Mouse (Mus musculus) heart, embryonic 13.5 days (tissue): ENCODE measurements around the gene Atp6v0a1. TPM values are rescaled to one million over a fixed set of nuclear protein-coding genes. Genes with fewer than 3 reads are reported as not detected.

Experiments
- ATAC-seq: fragments of 200-750 bp; cut with Nextera tagmentation; 2 replicates; pipeline ENCODE4 v1.8.0; 2017; ENCODE audit warnings: moderate TSS enrichment; ENCODE audit not compliant: insufficient number of reproducible peaks, low FRiP score, low TSS enrichment; ENCODE audit errors: extremely low read depth
- H3K27ac ChIP-seq: fragments of 300-500 bp; sonication (generic); replicated peaks from 2 replicates; pipeline ENCODE4 v1.5.1; 2015; ENCODE audit warnings: moderate library complexity, mild to moderate bottlenecking, inconsistent platforms
- H3K27me3 ChIP-seq: fragments of 300-500 bp; sonication (generic); replicated peaks from 2 replicates; pipeline ENCODE4 v1.6.1; 2015; ENCODE audit warnings: mild to moderate bottlenecking, inconsistent platforms
- H3K36me3 ChIP-seq: fragments of 300-500 bp; sonication (generic); 2 replicates; pipeline ENCODE4 v1.6.1; 2015; ENCODE audit warnings: mild to moderate bottlenecking, inconsistent platforms
- H3K4me1 ChIP-seq: fragments of 300-500 bp; sonication (generic); 2 replicates; pipeline ENCODE4 v1.6.1; 2015; ENCODE audit warnings: inconsistent platforms
- H3K4me2 ChIP-seq: fragments of 300-500 bp; sonication (generic); 2 replicates; pipeline ENCODE4 v1.6.1; 2015; ENCODE audit warnings: inconsistent platforms, mild to moderate bottlenecking, moderate library complexity
- H3K4me3 ChIP-seq: fragments of 300-500 bp; sonication (generic); 2 replicates; pipeline ENCODE4 v1.5.1; 2015; ENCODE audit warnings: moderate library complexity, mild to moderate bottlenecking, inconsistent platforms
- H3K9ac ChIP-seq: fragments of 300-500 bp; sonication (generic); 2 replicates; pipeline ENCODE4 v1.6.1; 2015; ENCODE audit warnings: inconsistent platforms, mild to moderate bottlenecking, moderate library complexity
- H3K9me3 ChIP-seq: fragments of 300-500 bp; sonication (generic); 2 replicates; pipeline ENCODE4 v1.6.1; 2016; ENCODE audit warnings: inconsistent platforms
- WGBS: fragments of 180-500 bp; shearing (Covaris S2); methylation state at CpG from one replicate; pipeline ENCODE4 v1.1.7; 2015; ENCODE audit warnings: mixed read lengths; 5-methylcytosine and 5-hydroxymethylcytosine counted together
- polyA plus RNA-seq: library from polyadenylated mRNA; unstranded; fragments of >200 nt; fragmentation: Nextera tagmentation; extraction: Ambion mirVana; gene quantifications from 2 replicates; pipeline ENCODE4 v1.2.1, GENCODE M21; 2015

Gene Atp6v0a1
- polyA plus RNA-seq, 1 experiment from 2014 or later, result 54.9 TPM

GRCm38 (mm10) chr11:100968501-100968900, 40.8 kb upstream of the Atp6v0a1 start:
- ATAC-seq, result no peak
- Histone ChIP-seq H3K27ac (peak overlapping the region; percentile 98), H3K4me1 (peaks cover 63% of the 10 kb centered on the region), H3K9ac (peak overlapping the region; percentile 99), H3K4me3 (peak overlapping the region; percentile 85), H3K36me3 (peaks cover 33% of the 10 kb centered on the region), H3K27me3 (no peaks in the 10 kb centered on the region), H3K4me2 (peak overlapping the region; percentile 79), H3K9me3 (no peaks in the 10 kb centered on the region)
- 46% methylated on average over 5 of the region's 5 CpGs for WGBS

GRCm38 (mm10) chr11:100969189-100969743, 40.0 kb upstream of the Atp6v0a1 start:
- H3K27me3 ChIP-seq, result no peaks in the 10 kb centered on the region
- no peak for ATAC-seq
- under 1% methylated on average over 35 of the region's 35 CpGs for WGBS
- peaks cover 25% of the 10 kb centered on the region for H3K36me3 ChIP-seq
- H3K4me2 ChIP-seq, result peak overlapping the region; percentile 79
- H3K9ac ChIP-seq, result peak overlapping the region; percentile 99
- H3K27ac ChIP-seq, result peak overlapping the region; percentile 98
- H3K9me3 ChIP-seq, result no peaks in the 10 kb centered on the region
- H3K4me3 ChIP-seq, result peak overlapping the region; percentile 85
- H3K4me1 ChIP-seq, result peaks cover 56% of the 10 kb centered on the region

DNA sequence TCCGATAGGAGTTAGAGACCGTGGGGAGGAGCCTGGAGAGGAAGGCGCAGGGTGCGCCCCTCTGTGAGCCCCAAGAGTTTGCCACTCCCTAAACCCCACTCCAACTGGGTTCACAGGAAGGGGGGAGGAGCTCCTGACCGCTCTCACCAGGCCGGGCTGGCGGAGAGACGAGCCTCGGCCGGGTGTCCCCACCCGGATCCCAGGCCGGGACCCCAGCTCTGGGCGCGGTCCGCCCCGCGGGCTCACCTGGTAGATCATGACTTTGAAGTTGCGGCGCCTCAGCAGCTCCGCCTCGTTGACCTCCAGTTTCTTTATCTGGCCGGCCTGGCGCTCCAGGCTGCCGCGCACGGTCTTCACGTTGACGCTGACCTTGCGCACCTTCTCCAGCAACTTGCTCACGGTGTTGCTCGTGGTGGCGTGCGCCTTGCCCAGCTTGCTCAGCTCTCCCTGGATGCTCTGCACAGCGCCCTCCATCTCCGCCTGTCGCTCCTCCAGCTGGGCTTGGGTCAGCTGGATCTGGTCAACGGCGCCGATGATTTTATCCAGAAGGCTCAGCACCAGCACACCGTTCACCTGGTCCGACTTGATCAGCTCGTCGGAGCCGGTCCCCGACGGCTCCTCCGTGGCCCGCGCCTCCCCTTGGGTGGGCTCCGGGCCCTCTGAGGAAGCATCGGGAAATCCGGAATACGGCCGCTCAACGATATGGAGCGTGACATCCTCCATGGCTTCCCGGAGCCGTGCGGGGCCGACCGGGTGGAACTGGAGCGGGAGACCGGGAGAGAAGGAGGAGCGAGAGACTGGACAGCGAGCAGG, 39.3 kb upstream of the Atp6v0a1 start:
- no peaks in the 10 kb centered on the region for H3K9me3 ChIP-seq
- peaks cover 18% of the 10 kb centered on the region for H3K36me3 ChIP-seq
- H3K9ac ChIP-seq, result peak overlapping the region; percentile 99
- peak overlapping the region; percentile 79 for H3K4me2 ChIP-seq
- H3K27ac ChIP-seq, result peak overlapping the region; percentile 98
- peaks cover 56% of the 10 kb centered on the region for H3K4me1 ChIP-seq
- peak; percentile 23; the same call in 1 of the 2 replicates for ATAC-seq
- under 1% methylated on average over 64 of the region's 65 CpGs for WGBS
- H3K4me3 ChIP-seq, result peak overlapping the region; percentile 85
- H3K27me3 ChIP-seq, result no peaks in the 10 kb centered on the region

- H3K27me3 ChIP-seq, result no peaks in the 10 kb centered on the region
Observed at GRCm38 (mm10) chr11:100970557-100970937, 38.7 kb upstream of the Atp6v0a1 start, which contains the start of gene Cavin1. TSS of gene Cavin1 (minus strand) at chr11:100970887.

DNA sequence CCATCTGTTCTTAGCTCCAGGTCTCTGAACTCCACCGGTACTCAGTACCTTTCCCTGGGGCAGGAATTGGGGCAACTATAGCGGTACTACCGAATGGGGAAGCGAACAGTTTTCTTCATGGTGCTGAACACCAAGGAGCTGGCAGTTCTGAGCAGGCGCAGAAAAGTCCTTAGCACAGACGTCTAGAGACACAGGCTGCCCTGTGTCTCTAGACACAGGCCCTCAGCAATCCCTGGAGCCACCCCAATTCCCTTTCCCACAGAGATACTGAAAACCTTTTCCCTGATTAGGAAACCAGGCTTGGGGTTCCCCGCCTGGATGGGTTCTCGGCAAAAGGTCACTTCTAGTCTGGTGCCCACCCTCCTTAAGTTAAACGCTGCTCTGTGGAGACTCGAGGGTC, 37.8 kb upstream of the Atp6v0a1 start:
- Histone ChIP-seq H3K4me3 (peak overlapping the region; percentile 85), H3K9ac (peak overlapping the region; percentile 99), H3K4me1 (peaks cover 47% of the 10 kb centered on the region), H3K27ac (peak overlapping the region; percentile 98), H3K27me3 (no peaks in the 10 kb centered on the region), H3K36me3 (peaks cover 4% of the 10 kb centered on the region), H3K4me2 (peak overlapping the region; percentile 79), H3K9me3 (no peaks in the 10 kb centered on the region)
- no peak for ATAC-seq
- 69% methylated on average over 10 of the region's 10 CpGs for WGBS

More at GRCm38 (mm10) chr11:100970557-100970937, 38.7 kb upstream of the Atp6v0a1 start, which contains the start of gene Cavin1:
- H3K36me3 ChIP-seq, result peaks cover 12% of the 10 kb centered on the region
- peak; percentile 83 for ATAC-seq
- no peaks in the 10 kb centered on the region for H3K9me3 ChIP-seq
- 1% methylated on average over 20 of the region's 20 CpGs for WGBS
- H3K27ac ChIP-seq, result peak within 1 kb of the TSS; percentile 98
- H3K4me3 ChIP-seq, result peak within 1 kb of the TSS; percentile 85
- peaks cover 56% of the 10 kb centered on the region for H3K4me1 ChIP-seq
- peak within 1 kb of the TSS; percentile 79 for H3K4me2 ChIP-seq
- H3K9ac ChIP-seq, result peak within 1 kb of the TSS; percentile 99

DNA sequence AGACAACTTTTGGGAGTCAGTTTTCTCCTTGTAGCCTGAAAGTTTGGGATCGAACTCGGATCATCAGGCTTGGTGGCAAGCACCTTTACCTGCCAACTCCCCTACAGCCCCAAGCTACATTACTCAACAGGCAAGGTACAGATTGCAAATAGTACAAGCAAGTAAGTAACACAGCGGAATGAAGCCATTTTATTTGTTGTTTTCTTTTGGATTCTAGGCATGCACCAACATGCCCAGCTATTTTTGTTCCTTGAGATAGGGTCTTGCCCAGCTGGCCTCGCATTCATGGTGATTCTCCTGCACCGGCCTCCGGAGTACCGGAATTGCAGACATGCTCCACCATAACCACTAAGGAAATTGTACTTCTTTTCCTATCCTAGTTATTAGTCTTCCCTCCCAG, 36.0 kb upstream of the Atp6v0a1 start:
- no peak overlapping the region for H3K9ac ChIP-seq

DNA sequence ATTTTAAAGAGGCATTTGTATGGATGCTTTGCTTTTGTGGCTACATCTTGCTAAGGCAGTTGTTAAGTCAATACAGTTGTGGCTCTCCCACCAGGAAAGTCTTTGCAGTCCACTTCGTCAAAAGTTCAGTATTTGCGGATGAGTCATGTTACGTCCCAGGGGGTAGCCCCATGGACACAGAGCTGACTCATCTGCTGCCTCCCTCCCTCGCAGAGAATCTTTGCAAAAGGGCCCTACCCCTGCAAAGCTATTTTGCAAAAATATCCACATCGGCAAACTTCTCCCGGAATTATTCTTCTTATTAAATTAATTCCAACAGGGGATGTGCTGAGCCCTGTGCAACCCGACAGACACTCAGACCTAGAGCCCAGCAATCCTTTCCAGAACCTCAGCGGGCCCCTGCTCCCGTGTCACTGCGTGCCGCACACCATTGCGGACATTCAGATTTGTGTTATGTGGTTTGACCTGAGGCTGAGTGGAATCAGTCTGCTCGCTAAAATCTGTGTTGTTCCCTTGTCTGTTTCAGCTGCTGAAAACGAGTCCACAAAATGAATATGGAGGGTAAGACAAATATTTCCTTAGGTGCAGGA, 34.8 kb upstream of the Atp6v0a1 start:
- no peak overlapping the region for H3K4me3 ChIP-seq
- H3K27me3 ChIP-seq, result no peaks in the 10 kb centered on the region
- WGBS, result 64% methylated on average over 14 of the region's 14 CpGs
- H3K9ac ChIP-seq, result no peak overlapping the region
- H3K27ac ChIP-seq, result no peak overlapping the region
- H3K9me3 ChIP-seq, result no peaks in the 10 kb centered on the region
- no peak overlapping the region for H3K4me2 ChIP-seq
- H3K4me1 ChIP-seq, result peaks cover 33% of the 10 kb centered on the region
- no peaks in the 10 kb centered on the region for H3K36me3 ChIP-seq
- no peak for ATAC-seq

More for the DNA sequence above, 36.0 kb upstream of the Atp6v0a1 start:
- H3K4me3 ChIP-seq, result no peak overlapping the region
- H3K4me2 ChIP-seq, result no peak overlapping the region
- no peak for ATAC-seq
- 77% methylated on average over 7 of the region's 7 CpGs for WGBS
- H3K9me3 ChIP-seq, result no peaks in the 10 kb centered on the region
- H3K27me3 ChIP-seq, result no peaks in the 10 kb centered on the region
- no peak overlapping the region for H3K27ac ChIP-seq
- H3K4me1 ChIP-seq, result peaks cover 29% of the 10 kb centered on the region
- H3K36me3 ChIP-seq, result no peaks in the 10 kb centered on the region

DNA sequence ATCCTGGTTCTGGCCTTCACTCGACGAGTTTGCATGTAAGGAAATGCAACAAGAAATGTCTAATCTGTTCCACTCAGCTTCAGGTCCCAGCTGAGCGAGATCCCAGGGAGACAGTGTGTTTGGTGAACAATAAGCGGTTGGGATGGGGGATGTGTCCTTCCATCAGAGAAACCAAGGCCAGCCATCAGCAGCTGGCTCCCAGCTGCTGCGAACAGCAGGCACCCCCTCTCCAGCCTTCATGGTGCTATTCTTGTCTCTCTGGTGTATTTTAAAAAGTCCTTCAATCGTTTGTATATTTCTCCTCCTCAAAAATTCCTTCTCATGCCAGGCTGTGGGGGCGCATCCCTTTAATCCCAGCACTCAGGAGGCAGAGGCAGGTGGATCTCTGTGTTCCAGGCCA, 34.0 kb upstream of the Atp6v0a1 start:
- Histone ChIP-seq H3K27ac (no peak overlapping the region), H3K27me3 (no peaks in the 10 kb centered on the region)

DNA sequence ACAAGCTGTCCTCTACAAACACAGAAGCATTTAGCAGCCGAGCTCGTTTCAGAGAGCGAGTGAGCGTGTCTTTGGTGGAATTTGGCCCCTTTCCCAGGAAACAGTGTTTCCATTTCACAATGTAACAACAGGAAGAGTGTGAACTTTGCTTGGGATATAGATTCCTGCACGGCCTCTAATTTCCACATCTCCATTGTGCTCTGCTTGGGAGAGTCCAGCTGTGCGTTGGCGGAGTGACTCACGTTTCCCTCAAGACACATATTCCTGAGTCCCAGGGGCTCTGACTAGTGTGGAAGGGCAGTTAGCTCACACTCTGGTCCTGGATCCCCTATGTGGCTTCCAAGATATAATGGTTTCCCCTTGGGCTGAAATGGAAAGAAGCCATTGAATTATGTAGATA, 29.4 kb upstream of the Atp6v0a1 start:
- ATAC-seq, result no peak; the same call in 1 of the 2 replicates
- Histone ChIP-seq H3K27me3 (no peaks in the 10 kb centered on the region), H3K9me3 (no peaks in the 10 kb centered on the region), H3K4me1 (peaks cover 39% of the 10 kb centered on the region), H3K4me3 (no peak overlapping the region), H3K36me3 (no peaks in the 10 kb centered on the region), H3K9ac (peak overlapping the region; percentile 52), H3K4me2 (peak overlapping the region; percentile 35; the same call in 1 of the 2 replicates), H3K27ac (peak overlapping the region; percentile 81)
- WGBS, result 43% methylated on average over 8 of the region's 8 CpGs

More for the DNA sequence above, 34.0 kb upstream of the Atp6v0a1 start:
- 50% methylated on average over 7 of the region's 7 CpGs for WGBS
- no peak overlapping the region for H3K4me3 ChIP-seq
- H3K4me1 ChIP-seq, result peaks cover 40% of the 10 kb centered on the region
- H3K36me3 ChIP-seq, result no peaks in the 10 kb centered on the region
- H3K4me2 ChIP-seq, result no peak overlapping the region
- H3K9me3 ChIP-seq, result no peaks in the 10 kb centered on the region
- H3K9ac ChIP-seq, result no peak overlapping the region
- no peak for ATAC-seq

DNA sequence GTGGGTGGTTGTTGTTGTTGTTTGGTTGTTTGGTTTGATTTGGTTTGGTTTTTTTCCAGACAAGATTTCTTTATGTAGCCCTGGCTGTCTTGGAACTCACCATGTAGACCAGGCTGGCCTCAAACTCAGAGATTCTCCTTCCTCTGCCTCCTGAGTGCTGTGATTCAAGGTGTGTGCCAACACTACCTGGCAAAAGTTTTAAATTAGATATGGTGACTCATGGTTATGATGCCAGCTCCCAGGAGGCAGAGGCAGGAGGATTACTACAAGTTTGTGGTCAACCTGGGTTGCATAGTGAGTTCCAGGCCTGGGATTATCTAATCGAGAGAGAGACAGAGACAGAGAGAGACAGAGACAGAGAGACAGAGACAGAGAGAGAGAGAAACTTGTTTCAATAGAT, 28.8 kb upstream of the Atp6v0a1 start:
- H3K36me3 ChIP-seq, result no peaks in the 10 kb centered on the region
- H3K4me2 ChIP-seq, result no peak overlapping the region
- WGBS, result 75% methylated on average over 1 of the region's 1 CpGs
- peaks cover 33% of the 10 kb centered on the region for H3K4me1 ChIP-seq
- H3K9me3 ChIP-seq, result no peaks in the 10 kb centered on the region
- no peak overlapping the region for H3K4me3 ChIP-seq
- no peaks in the 10 kb centered on the region for H3K27me3 ChIP-seq
- no peak for ATAC-seq
- no peak overlapping the region for H3K9ac ChIP-seq
- H3K27ac ChIP-seq, result peak overlapping the region; percentile 81

- Histone ChIP-seq H3K27me3 (no peaks in the 10 kb centered on the region), H3K9ac (no peak overlapping the region), H3K27ac (no peak overlapping the region), H3K4me3 (no peak overlapping the region), H3K36me3 (no peaks in the 10 kb centered on the region), H3K4me2 (no peak overlapping the region), H3K4me1 (peaks cover 32% of the 10 kb centered on the region), H3K9me3 (no peaks in the 10 kb centered on the region)
- 64% methylated on average over 3 of the region's 3 CpGs for WGBS
- ATAC-seq, result no peak
Observed at GRCm38 (mm10) chr11:100981236-100981635, 28.0 kb upstream of the Atp6v0a1 start.
